10 mouse cellular contexts compared by ENCODE assay signal in the genomic region with DNA sequence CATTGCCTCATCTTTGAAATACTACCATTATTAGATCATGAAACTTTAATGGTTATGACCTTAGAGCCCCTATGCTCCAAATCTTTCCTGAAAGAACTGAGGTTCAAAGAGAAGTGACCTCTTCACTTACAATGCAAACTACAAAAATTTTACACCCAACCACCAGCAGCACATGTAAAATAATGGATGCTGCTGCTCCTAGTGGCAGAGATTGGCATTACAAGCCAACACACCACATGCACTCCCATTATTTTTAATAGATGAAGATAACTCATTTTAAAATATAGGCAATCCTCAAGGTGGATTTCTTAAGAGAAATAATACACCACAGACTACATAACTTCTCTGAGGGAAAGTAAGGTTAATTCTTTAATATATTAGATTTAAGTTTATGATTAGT. TPM values are rescaled to one million over a fixed set of nuclear protein-coding genes. Genes with fewer than 3 reads are reported as not detected.
A peak's percentile ranks its signal among the peaks of the same experiment; 100 is the strongest.
DNase-seq lines count a peak whose midpoint lies in the region; ATAC-seq and TF ChIP-seq lines count a peak whose summit lies in the region.
"Had no signal": no experiment of that assay in that cellular context is flagged by ENCODE, and none has a peak within 500 bp of the region (broad histone marks: within the 10 kb centered on the region; RNA-seq: fewer than 3 reads in every experiment).

No protein-coding gene starts in this region.

- H3K4me1 ChIP-seq in cerebellum, adult 2 months (ENCODE audit: control insufficient read depth, insufficient read depth, low read length), result no peaks in the 10 kb centered on the region
- no peaks in the 10 kb centered on the region for H3K4me1 ChIP-seq in lung, postnatal 0 days (ENCODE audit: insufficient read depth, low read depth, low read length)
- H3K4me1 ChIP-seq: heart, embryonic 15.5 days; neural tube, embryonic 13.5 days had no signal

- H3K27me3 ChIP-seq in cerebellum, adult 2 months (ENCODE audit: control insufficient read depth, insufficient read depth, low read length), result no peaks in the 10 kb centered on the region
- no peaks in the 10 kb centered on the region for H3K27me3 ChIP-seq in lung, postnatal 0 days (replicated peaks; ENCODE audit: insufficient read depth, low read length)
- H3K27me3 ChIP-seq: heart, embryonic 15.5 days; neural tube, embryonic 13.5 days had no signal

- no peak overlapping the region for H3K4me3 ChIP-seq in gastrocnemius, adult 2 months
- H3K4me3 ChIP-seq in cerebellum, adult 2 months (replicated peaks; ENCODE audit: insufficient read depth, low read depth, low read length), result no peak overlapping the region
- no peak overlapping the region for H3K4me3 ChIP-seq in lung, postnatal 0 days (ENCODE audit: low read depth, low read length)
- H3K4me3 ChIP-seq: heart, embryonic 15.5 days; neural tube, embryonic 13.5 days had no signal

- no peak overlapping the region for H3K4me2 ChIP-seq in lung, postnatal 0 days (replicated peaks; ENCODE audit: low read depth, low read length)
- H3K4me2 ChIP-seq: heart, embryonic 15.5 days; neural tube, embryonic 13.5 days had no signal

- no peak for ATAC-seq in lung, postnatal 0 days

- no peak overlapping the region for H3K27ac ChIP-seq in gastrocnemius, adult 2 months
- H3K27ac ChIP-seq in cerebellum, adult 2 months (ENCODE audit: insufficient read depth, low read length), result no peak overlapping the region
- H3K27ac ChIP-seq in lung, postnatal 0 days (ENCODE audit: low read length), result no peak overlapping the region
- H3K27ac ChIP-seq: heart, embryonic 15.5 days; neural tube, embryonic 13.5 days had no signal

- intact Hi-C loops in gastrocnemius, adult 2 months (cut with DNase I), result loop anchor here (5.0 to 10.0 kb wide), 2 partner anchors 246 to 513 kb away; no protein-coding TSS in a partner anchor
- intact Hi-C loops in gastrocnemius, postnatal 36 days (cut with DNase I), result no loop called here

- TF ChIP-seq EP300 in lung, postnatal 0 days (IDR thresholded peaks at IDR 0.05), result no peak

- no peak overlapping the region for H3K9ac ChIP-seq in lung, postnatal 0 days (replicated peaks; ENCODE audit: low read depth)
- H3K9ac ChIP-seq: heart, embryonic 15.5 days; neural tube, embryonic 13.5 days had no signal

- TF ChIP-seq POLR2A in cerebellum, adult 2 months (IDR thresholded peaks at IDR 0.05; ENCODE audit: borderline replicate concordance, insufficient read depth, low read length), result no peak

- H3K36me3 ChIP-seq in lung, postnatal 0 days (ENCODE audit: insufficient read depth, low read length), result no peaks in the 10 kb centered on the region
- H3K36me3 ChIP-seq: heart, embryonic 15.5 days; neural tube, embryonic 13.5 days had no signal

- no peaks in the 10 kb centered on the region for H3K9me3 ChIP-seq in lung, postnatal 0 days (ENCODE audit: low read length)
- H3K9me3 ChIP-seq: heart, embryonic 15.5 days; neural tube, embryonic 13.5 days had no signal

- peak; percentile 32 for DNase-seq in gastrocnemius, adult 2 months
- no peak for DNase-seq in gastrocnemius, postnatal 36 days
- DNase-seq in testis, postnatal 10 days (ENCODE audit: low spot score), result peak; percentile 75
- DNase-seq in testis, postnatal 14 days (ENCODE audit: low spot score), result no peak
- DNase-seq in cerebellum, adult 2 months, result peak; percentile 39 to 60
- DNase-seq in kidney, adult 8-10 months, result peak; percentile 22 to 69
- DNase-seq in lung, postnatal 0 days (ENCODE audit: low spot score), result peak; percentile 53
- peak; percentile 10 to 28 for DNase-seq in thymus, postnatal 36 days

- peak; percentile 96 for TF ChIP-seq CTCF in gastrocnemius, adult 2 months (IDR thresholded peaks at IDR 0.05)
- peak; percentile 54; the same call in 1 of the 2 replicates for TF ChIP-seq CTCF in cerebellum, adult 2 months (IDR thresholded peaks at IDR 0.05; ENCODE audit: borderline replicate concordance, insufficient read depth, low read depth, low read length)
- TF ChIP-seq CTCF in lung, postnatal 0 days (IDR thresholded peaks at IDR 0.05), result peak; percentile 88

RNA-seq across cellular contexts. Expression of gene Cpped1, which starts 31.2 kb away (rescaled TPM):
- total RNA-seq in gastrocnemius, adult 2 months (2021), result 10 to 100 TPM; 28.4 to 39.5 TPM
- total RNA-seq in gastrocnemius, postnatal 36 days (2021), result 10 to 100 TPM; 32.0 to 36.7 TPM
- 18.7 and 19.8 TPM in 2 replicates for polyA plus RNA-seq in cerebellum, adult 2 months (2012; rRNA removed)
- polyA plus RNA-seq in lung, postnatal 0 days (2015; fragmentation: Nextera tagmentation; extraction: Ambion mirVana), result 15.7 and 16.1 TPM in 2 replicates

RNA-seq across cellular contexts. Expression of gene Shisa9, which starts 43.4 kb away (rescaled TPM):
- not detected for total RNA-seq in gastrocnemius, adult 2 months (2021)
- not detected for total RNA-seq in gastrocnemius, postnatal 36 days (2021)
- polyA plus RNA-seq in cerebellum, adult 2 months (2012; rRNA removed), result 22.1 and 22.4 TPM in 2 replicates
- polyA plus RNA-seq in lung, postnatal 0 days (2015; fragmentation: Nextera tagmentation; extraction: Ambion mirVana), result 1.3 and 1.5 TPM in 2 replicates

Comparison
In these comparisons a context has a peak if more than half of its experiments do, and no peak if none do; other contexts are left out.
1. DNase-seq: peak in gastrocnemius, adult 2 months (single experiment), testis, postnatal 10 days (single experiment), cerebellum, adult 2 months (2 of 2), kidney, adult 8-10 months (2 of 2), lung, postnatal 0 days (single experiment) and thymus, postnatal 36 days (2 of 2); none in gastrocnemius, postnatal 36 days (0 of 2) and testis, postnatal 14 days (single experiment).
2. Peak in every context shown above with its lines, with median percentiles within 50 percentile points of each other: CTCF ChIP-seq.